Mouse (Mus musculus) heart, adult 2 months (tissue): ENCODE results near the gene Anapc4.

ENCODE experiments used
- CTCF ChIP-seq: fragments of 200-600 bp; IDR thresholded peaks from 2 replicates; pipeline ENCODE4 v1.8.1; 2022; ENCODE audit warnings: antibody characterized with exemption, mild to moderate bottlenecking, moderate library complexity
- POLR2A ChIP-seq: fragments of 200-500 bp; IDR thresholded peaks from 2 replicates; pipeline ENCODE4 v1.6.1; 2011; ENCODE audit warnings: mild to moderate bottlenecking, low read depth, low read length, control low read depth; ENCODE audit not compliant: insufficient read depth

GRCm38 (mm10) chr5:52904671-52905070 lies 70.9 kb downstream of the Anapc4 start:
- no peak for TF ChIP-seq POLR2A
- no peak for TF ChIP-seq CTCF
